Mouse (Mus musculus) hindbrain, embryonic 15.5 days (tissue): ENCODE measurements at regions not wholly inside any gene's neighbourhood (a gene's known extent, or its start where the extent isn't known, plus 50 kb on each side); places are given as distances from the start of the nearest gene placed in this dataset.

Experiments
- ATAC-seq: fragments of 200-750 bp; cut with Nextera tagmentation; 2 replicates; pipeline ENCODE4 v1.8.0; 2017; ENCODE audit warnings: low read depth, moderate number of reproducible peaks, moderate TSS enrichment; ENCODE audit not compliant: low FRiP score
- H3K27ac ChIP-seq: fragments of 300-500 bp; sonication (generic); replicated peaks from 2 replicates; pipeline ENCODE4 v1.5.1; 2015; ENCODE audit warnings: mild to moderate bottlenecking, inconsistent platforms
- H3K27me3 ChIP-seq: fragments of 300-500 bp; sonication (generic); 2 replicates; pipeline ENCODE4 v1.6.1; 2015; ENCODE audit warnings: control low read depth, inconsistent platforms
- H3K36me3 ChIP-seq: fragments of 300-500 bp; sonication (generic); 2 replicates; pipeline ENCODE4 v1.6.1; 2015; ENCODE audit warnings: control low read depth, inconsistent platforms
- H3K4me1 ChIP-seq: fragments of 300-500 bp; sonication (generic); replicated peaks from 2 replicates; pipeline ENCODE4 v1.6.1; 2015; ENCODE audit warnings: control low read depth, inconsistent platforms
- H3K4me2 ChIP-seq: fragments of 300-500 bp; sonication (generic); 2 replicates; pipeline ENCODE4 v1.6.1; 2015; ENCODE audit warnings: moderate library complexity, mild to moderate bottlenecking, inconsistent platforms
- H3K4me3 ChIP-seq: fragments of 300-500 bp; sonication (generic); 2 replicates; pipeline ENCODE4 v1.5.1; 2015; ENCODE audit warnings: mild to moderate bottlenecking, inconsistent platforms
- H3K9ac ChIP-seq: fragments of 300-500 bp; sonication (generic); 2 replicates; pipeline ENCODE4 v1.6.1; 2015; ENCODE audit warnings: inconsistent platforms
- H3K9me3 ChIP-seq: fragments of 300-500 bp; sonication (generic); 2 replicates; pipeline ENCODE4 v1.6.1; 2016; ENCODE audit warnings: control low read depth, inconsistent platforms
- WGBS: fragments of 180-500 bp; shearing (Covaris S2); methylation state at CpG from one replicate; pipeline ENCODE4 v1.1.7; 2015; 5-methylcytosine and 5-hydroxymethylcytosine counted together

DNA sequence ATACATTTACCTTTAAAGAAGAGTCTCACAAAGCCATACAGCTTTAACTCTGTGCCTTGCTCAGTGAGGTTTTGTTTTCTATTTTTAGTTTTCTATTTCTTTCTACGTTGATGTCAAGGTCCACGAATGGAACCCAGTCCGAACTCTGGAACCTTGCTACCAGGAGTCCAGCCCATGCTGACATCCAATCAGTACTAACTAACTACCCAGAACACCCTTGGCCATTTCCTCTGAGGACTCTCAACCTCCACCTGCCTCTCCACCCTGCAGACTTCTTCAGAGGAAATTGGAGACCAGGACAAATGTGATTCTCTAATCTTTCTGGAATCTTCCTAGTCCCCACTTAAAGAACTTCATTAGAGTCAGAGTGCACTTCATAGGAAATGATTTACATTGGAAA lies 204.6 kb upstream of the Klf3 start:
- no peak overlapping the region for H3K4me3 ChIP-seq
- no peaks in the 10 kb centered on the region for H3K27me3 ChIP-seq
- no peaks in the 10 kb centered on the region for H3K9me3 ChIP-seq
- H3K36me3 ChIP-seq, result no peaks in the 10 kb centered on the region
- no peak overlapping the region for H3K27ac ChIP-seq
- 90% methylated on average over 3 of the region's 3 CpGs for WGBS
- ATAC-seq, result no peak
- no peak overlapping the region for H3K4me2 ChIP-seq
- peaks cover 21% of the 10 kb centered on the region for H3K4me1 ChIP-seq
- H3K9ac ChIP-seq, result no peak overlapping the region

DNA sequence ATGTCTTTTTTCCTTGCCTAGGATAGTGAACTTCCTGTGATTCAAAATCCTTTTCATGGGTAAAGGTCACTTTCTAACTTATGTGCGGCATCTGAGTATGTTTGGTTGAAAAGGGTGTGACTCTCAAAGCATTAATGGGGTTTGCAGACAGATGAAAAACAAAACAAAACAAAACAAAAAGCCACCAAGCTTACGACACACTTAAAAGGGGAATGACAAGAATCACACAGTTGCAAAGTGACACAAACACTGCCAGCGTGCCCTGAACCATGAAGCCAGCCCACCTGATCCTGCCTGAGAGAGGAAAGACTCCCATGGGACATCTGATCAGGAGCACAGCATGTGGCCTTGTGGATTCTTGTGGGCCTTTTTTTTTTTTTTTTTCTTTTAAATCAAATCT lies 204.2 kb upstream of the Klf3 start:
- H3K9me3 ChIP-seq, result no peaks in the 10 kb centered on the region
- H3K4me2 ChIP-seq, result no peak overlapping the region
- peaks cover 21% of the 10 kb centered on the region for H3K4me1 ChIP-seq
- 58% methylated on average over 3 of the region's 3 CpGs for WGBS
- ATAC-seq, result no peak
- H3K4me3 ChIP-seq, result no peak overlapping the region
- no peaks in the 10 kb centered on the region for H3K36me3 ChIP-seq
- no peaks in the 10 kb centered on the region for H3K27me3 ChIP-seq
- no peak overlapping the region for H3K27ac ChIP-seq
- no peak overlapping the region for H3K9ac ChIP-seq

- no peak overlapping the region for H3K9ac ChIP-seq
- WGBS, result 46% methylated on average over 13 of the region's 13 CpGs
- peak overlapping the region; percentile 39 for H3K4me2 ChIP-seq
- no peaks in the 10 kb centered on the region for H3K27me3 ChIP-seq
- peak overlapping the region; percentile 67 for H3K27ac ChIP-seq
- H3K36me3 ChIP-seq, result no peaks in the 10 kb centered on the region
- no peak overlapping the region for H3K4me3 ChIP-seq
- no peak for ATAC-seq
- no peaks in the 10 kb centered on the region for H3K9me3 ChIP-seq
- H3K4me1 ChIP-seq, result peaks cover 21% of the 10 kb centered on the region
Measured at GRCm38 (mm10) chr5:64599865-64600288, 203.3 kb upstream of the Klf3 start.

DNA sequence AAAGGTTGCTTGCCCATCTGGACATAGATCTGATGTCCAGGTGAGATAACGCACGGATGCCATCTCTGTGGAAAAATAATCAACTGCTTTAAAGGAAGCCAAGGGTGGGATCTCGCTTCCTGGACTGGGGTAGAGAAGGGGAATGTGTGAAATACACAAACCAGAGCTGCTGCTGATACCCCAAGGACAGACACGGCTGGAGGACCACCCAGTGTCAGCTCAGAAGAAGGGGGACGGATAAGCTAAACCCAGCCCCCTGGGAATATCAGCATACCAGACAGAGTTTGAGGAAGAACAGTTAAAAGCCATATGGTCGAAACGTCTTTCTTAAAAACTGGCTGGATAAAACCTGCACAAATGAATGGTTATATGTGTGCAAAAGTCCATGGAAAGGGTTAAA lies 202.8 kb upstream of the Klf3 start:
- Histone ChIP-seq H3K4me1 (peaks cover 17% of the 10 kb centered on the region), H3K27ac (peak overlapping the region; percentile 67), H3K27me3 (no peaks in the 10 kb centered on the region), H3K4me2 (peak overlapping the region; percentile 39), H3K4me3 (no peak overlapping the region), H3K9ac (no peak overlapping the region), H3K36me3 (no peaks in the 10 kb centered on the region), H3K9me3 (no peaks in the 10 kb centered on the region)
- 70% methylated on average over 7 of the region's 7 CpGs for WGBS
- ATAC-seq, result no peak

DNA sequence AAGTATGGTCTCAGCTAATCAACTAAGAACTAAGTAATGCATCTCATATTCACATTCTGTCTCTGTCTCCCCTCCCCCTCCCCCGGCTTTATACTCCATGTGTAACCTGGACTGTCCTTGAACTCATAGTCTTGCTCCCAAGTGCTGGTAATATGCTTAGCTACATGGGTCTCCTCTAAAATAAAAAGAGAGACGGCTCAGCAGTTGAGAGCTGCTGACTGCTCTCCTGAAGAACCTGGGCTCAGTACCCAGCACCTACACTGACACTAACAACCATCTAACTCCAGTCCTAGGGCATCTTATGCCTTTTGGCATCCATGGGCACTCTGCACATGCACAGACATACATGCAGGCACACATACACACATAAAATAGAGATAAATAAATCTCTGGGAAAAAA lies 202.4 kb upstream of the Klf3 start:
- Histone ChIP-seq H3K27me3 (no peaks in the 10 kb centered on the region), H3K9me3 (no peaks in the 10 kb centered on the region), H3K4me2 (no peak overlapping the region), H3K4me3 (no peak overlapping the region), H3K9ac (no peak overlapping the region), H3K36me3 (no peaks in the 10 kb centered on the region), H3K4me1 (peaks cover 14% of the 10 kb centered on the region; the same call in 1 of the 2 replicates), H3K27ac (no peak overlapping the region)
- WGBS, result 70% methylated on average over 2 of the region's 2 CpGs
- no peak for ATAC-seq

DNA sequence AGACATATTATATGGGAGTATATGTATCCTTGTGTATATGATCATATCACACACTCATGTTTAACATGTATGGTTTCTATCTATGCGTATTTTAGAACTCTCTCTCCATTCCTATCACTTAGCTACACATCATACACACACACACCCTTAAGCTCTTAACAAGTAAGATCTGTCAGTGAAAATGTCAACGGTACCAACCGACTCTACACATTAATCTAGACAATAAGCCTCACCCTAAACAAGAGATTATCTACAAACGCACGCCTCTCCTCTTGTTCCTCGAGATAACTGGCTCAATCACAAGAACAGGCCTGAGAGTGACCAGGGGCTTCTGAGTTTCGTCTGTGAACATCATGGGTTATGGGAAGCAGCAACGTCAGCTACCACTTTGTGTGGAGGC lies 201.9 kb upstream of the Klf3 start:
- Histone ChIP-seq H3K27ac (no peak overlapping the region), H3K4me3 (no peak overlapping the region)
- 80% methylated on average over 8 of the region's 8 CpGs for WGBS

DNA sequence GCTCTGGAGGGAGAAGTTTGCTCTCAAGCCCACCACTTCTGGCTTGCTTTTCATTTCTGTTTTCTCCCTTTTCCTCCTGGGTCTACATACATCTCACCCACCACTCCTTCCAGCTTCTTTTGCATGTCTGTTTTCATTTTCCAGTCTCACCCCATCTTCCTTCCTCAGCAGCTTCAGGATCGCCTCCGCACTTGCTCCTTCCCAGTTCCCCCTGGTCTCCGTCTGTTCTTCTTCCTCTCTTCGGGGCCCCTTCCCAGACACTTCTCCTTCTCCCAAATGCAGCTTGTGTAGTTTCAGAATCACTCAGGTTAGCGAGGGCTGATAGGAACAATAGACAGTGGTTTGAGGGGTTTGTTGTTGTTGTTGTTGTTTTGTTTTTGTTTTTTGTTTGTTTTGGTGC lies 201.4 kb upstream of the Klf3 start:
- Histone ChIP-seq H3K9me3 (no peaks in the 10 kb centered on the region), H3K9ac (no peak overlapping the region), H3K36me3 (no peaks in the 10 kb centered on the region), H3K27ac (no peak overlapping the region), H3K4me2 (no peak overlapping the region), H3K4me3 (no peak overlapping the region), H3K4me1 (peaks cover 13% of the 10 kb centered on the region; the same call in 1 of the 2 replicates), H3K27me3 (no peaks in the 10 kb centered on the region)
- no peak for ATAC-seq
- 88% methylated on average over 5 of the region's 5 CpGs for WGBS

More for the DNA sequence above, 201.9 kb upstream of the Klf3 start:
- no peak for ATAC-seq
- H3K4me2 ChIP-seq, result no peak overlapping the region
- H3K27me3 ChIP-seq, result no peaks in the 10 kb centered on the region
- H3K9me3 ChIP-seq, result no peaks in the 10 kb centered on the region
- no peak overlapping the region for H3K9ac ChIP-seq
- no peaks in the 10 kb centered on the region for H3K36me3 ChIP-seq
- peaks cover 13% of the 10 kb centered on the region; the same call in 1 of the 2 replicates for H3K4me1 ChIP-seq

DNA sequence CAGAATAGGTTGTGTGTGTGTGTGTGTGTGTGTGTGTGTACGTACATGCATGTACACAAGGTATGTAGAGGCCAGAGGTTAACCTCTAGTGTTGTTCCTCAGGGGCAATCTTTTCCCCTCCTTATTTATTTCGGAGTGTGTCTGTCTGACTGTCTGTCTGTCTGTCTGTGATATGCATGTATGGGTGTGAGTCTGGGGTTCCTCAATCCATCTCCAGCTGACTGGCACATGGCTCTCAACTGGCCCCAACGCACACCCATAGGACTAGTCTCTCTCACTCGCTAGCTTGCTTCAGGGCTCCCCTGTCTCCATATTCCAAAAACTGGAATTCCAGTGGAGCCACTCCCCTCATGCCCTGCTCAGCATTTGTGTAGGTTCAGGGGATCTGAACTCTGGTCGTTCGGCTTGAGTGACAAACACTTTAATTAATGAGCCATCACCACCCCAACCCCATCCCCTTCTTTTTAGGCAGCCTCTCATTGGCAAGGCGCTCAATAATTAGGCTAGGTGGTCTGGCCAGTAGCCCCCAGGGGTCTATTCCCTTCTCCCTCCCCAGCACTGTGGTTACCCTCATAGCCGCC lies 200.7 kb upstream of the Klf3 start:
- H3K27me3 ChIP-seq, result no peaks in the 10 kb centered on the region
- no peak overlapping the region for H3K4me2 ChIP-seq
- no peak overlapping the region for H3K9ac ChIP-seq
- H3K4me1 ChIP-seq, result peaks cover 13% of the 10 kb centered on the region; the same call in 1 of the 2 replicates
- no peaks in the 10 kb centered on the region for H3K36me3 ChIP-seq
- no peak overlapping the region for H3K4me3 ChIP-seq
- ATAC-seq, result no peak
- 92% methylated on average over 8 of the region's 8 CpGs for WGBS
- no peaks in the 10 kb centered on the region for H3K9me3 ChIP-seq
- H3K27ac ChIP-seq, result no peak overlapping the region

DNA sequence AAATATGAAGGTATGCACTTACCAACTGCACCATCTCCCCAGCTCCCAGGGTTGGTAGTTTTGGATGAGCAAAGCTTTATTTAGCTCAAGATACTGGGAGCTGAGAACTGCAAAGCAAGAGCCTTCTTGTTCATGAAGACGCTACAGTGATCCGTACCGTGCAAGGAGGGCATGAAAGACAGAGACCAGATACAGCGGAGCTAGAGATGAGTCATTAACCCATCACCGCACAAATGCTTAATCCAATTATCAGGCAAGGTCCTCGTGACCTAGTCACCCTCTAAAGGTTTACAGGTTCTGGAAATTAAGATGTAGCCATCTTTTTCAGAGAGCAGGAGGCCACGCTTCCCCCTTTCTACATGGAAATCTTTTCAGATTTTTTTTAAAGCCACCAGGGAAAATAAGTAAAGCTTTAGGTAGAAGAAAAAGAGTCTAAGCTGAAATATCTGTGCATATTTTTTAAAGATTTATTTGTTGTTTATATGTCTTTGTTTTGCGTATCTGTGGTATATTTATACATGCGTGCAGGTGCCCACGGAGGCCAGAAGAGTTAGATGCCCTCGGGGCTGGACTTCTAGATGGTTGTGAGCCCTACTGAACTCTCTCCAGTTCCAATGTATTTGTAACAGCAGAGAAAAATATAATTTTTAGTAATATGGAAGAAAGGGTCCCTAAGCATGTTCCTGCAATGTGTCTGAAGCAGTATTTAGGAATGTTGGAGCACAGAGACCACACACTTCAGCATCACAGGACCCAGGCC lies 200.0 kb upstream of the Klf3 start:
- WGBS, result 85% methylated on average over 11 of the region's 11 CpGs
- Histone ChIP-seq H3K27me3 (no peaks in the 10 kb centered on the region), H3K4me2 (no peak overlapping the region), H3K9me3 (no peaks in the 10 kb centered on the region), H3K36me3 (no peaks in the 10 kb centered on the region), H3K9ac (no peak overlapping the region), H3K4me1 (peaks cover 13% of the 10 kb centered on the region; the same call in 1 of the 2 replicates), H3K27ac (no peak overlapping the region), H3K4me3 (no peak overlapping the region)
- no peak for ATAC-seq

DNA sequence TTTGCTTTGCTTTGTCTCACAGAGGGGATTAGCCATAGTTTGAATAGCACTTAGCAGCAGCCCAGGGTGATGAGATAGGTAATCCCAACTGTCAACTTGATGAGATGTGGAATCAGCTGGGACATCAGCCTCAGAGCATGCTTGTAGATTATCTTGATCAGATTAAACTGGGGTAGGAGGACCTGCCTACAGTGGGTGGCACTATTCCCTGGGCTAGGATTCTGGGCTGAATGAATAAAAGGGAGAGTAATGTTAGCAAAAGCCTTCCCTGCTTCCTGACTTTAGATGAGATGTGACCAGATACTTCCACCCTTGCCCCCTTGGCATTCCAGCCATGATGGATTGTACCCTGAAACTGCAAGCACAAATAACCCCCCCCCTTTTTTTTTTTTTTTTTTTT lies 198.0 kb upstream of the Klf3 start:
- no peaks in the 10 kb centered on the region for H3K36me3 ChIP-seq
- no peak overlapping the region for H3K27ac ChIP-seq
- H3K4me3 ChIP-seq, result no peak overlapping the region
- H3K4me2 ChIP-seq, result no peak overlapping the region
- H3K9ac ChIP-seq, result no peak overlapping the region
- no peak for ATAC-seq
- peaks cover 6% of the 10 kb centered on the region for H3K4me1 ChIP-seq
- H3K27me3 ChIP-seq, result no peaks in the 10 kb centered on the region
- no peaks in the 10 kb centered on the region for H3K9me3 ChIP-seq

GRCm38 (mm10) chr5:64605991-64606390 lies 197.2 kb upstream of the Klf3 start:
- WGBS, result 72% methylated on average over 5 of the region's 5 CpGs
- H3K9me3 ChIP-seq, result no peaks in the 10 kb centered on the region
- no peak overlapping the region for H3K9ac ChIP-seq
- no peaks in the 10 kb centered on the region for H3K27me3 ChIP-seq
- no peak overlapping the region for H3K27ac ChIP-seq
- ATAC-seq, result no peak
- H3K4me3 ChIP-seq, result no peak overlapping the region
- H3K36me3 ChIP-seq, result no peaks in the 10 kb centered on the region
- H3K4me1 ChIP-seq, result peaks cover 9% of the 10 kb centered on the region; the same call in 1 of the 2 replicates
- no peak overlapping the region for H3K4me2 ChIP-seq

- no peaks in the 10 kb centered on the region for H3K36me3 ChIP-seq
- peaks cover 9% of the 10 kb centered on the region; the same call in 1 of the 2 replicates for H3K4me1 ChIP-seq
Measured at GRCm38 (mm10) chr5:64609378-64610087, 193.7 kb upstream of the Klf3 start.

More at GRCm38 (mm10) chr5:64609378-64610087, 193.7 kb upstream of the Klf3 start:
- WGBS, result 69% methylated on average over 3 of the region's 3 CpGs
- Histone ChIP-seq H3K27me3 (no peaks in the 10 kb centered on the region), H3K4me3 (no peak overlapping the region), H3K4me2 (no peak overlapping the region), H3K9me3 (no peaks in the 10 kb centered on the region), H3K27ac (no peak overlapping the region), H3K9ac (no peak overlapping the region)
- no peak for ATAC-seq
